14 mouse cellular contexts compared by ENCODE assay signal in the genomic region with DNA sequence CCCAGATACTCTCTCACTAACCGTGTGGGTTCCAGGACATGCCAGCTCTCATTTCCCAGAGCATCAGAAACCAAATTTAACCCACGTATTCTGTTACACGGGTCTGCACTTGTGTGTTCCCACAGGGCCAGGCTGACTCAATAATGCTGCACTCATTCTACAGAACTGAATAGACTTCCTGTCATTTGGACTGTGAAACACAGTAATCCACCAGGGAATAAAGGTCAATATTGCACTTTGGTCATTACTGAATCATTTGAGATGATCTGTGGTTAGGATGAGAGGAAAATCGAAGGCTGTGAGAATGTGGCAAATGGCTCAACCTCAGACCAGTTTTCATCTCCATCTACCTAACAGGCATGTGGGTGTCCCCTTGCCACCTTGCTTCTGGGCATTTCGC.
"Had no signal": no experiment of that assay in that cellular context is flagged by ENCODE, and none has a peak within 500 bp of the region (broad histone marks: within the 10 kb centered on the region; RNA-seq: fewer than 3 reads in every experiment).

No protein-coding gene starts in this region.

- H3K9ac ChIP-seq: limb, embryonic 13.5 days; liver, embryonic 14.5 days; lung, embryonic 14.5 days; neural tube, embryonic 13.5 days had no signal

- H3K27me3 ChIP-seq: limb, embryonic 13.5 days had no signal

- H3K4me2 ChIP-seq: limb, embryonic 13.5 days; lung, embryonic 14.5 days; neural tube, embryonic 13.5 days had no signal

- DNase-seq: kidney, adult 8-10 months; kidney, postnatal 25 days; layer of hippocampus, adult 9-11 months; left cerebral cortex, postnatal 4 days; lung, embryonic 14.5 days; lung, postnatal 10 days; lung, postnatal 4 days; midbrain, embryonic 14.5 days; right cerebral cortex, postnatal 14 days; thymus, postnatal 36 days had no signal

- H3K27ac ChIP-seq: limb, embryonic 13.5 days; liver, embryonic 14.5 days; midbrain, embryonic 10.5 days; neural tube, embryonic 13.5 days had no signal

- H3K9me3 ChIP-seq: limb, embryonic 13.5 days; midbrain, embryonic 10.5 days; neural tube, embryonic 13.5 days had no signal

- H3K4me3 ChIP-seq: limb, embryonic 13.5 days; midbrain, embryonic 10.5 days; neural tube, embryonic 13.5 days had no signal
